Mouse (Mus musculus): ENCODE measurements around the gene Pank3. TPM values are rescaled to one million over a fixed set of nuclear protein-coding genes. Genes with fewer than 3 reads are reported as not detected.
A peak's percentile ranks its signal among the peaks of the same experiment; 100 is the strongest.
"Not testable (repeated sequence)": the region's sequence is repeated elsewhere in the genome, so short reads cannot be mapped to it uniquely, and the experiment has no call there.

The Pank3 gene
- polyA plus RNA-seq, 1 experiment from 2014 or later, result 22.5 TPM

DNA sequence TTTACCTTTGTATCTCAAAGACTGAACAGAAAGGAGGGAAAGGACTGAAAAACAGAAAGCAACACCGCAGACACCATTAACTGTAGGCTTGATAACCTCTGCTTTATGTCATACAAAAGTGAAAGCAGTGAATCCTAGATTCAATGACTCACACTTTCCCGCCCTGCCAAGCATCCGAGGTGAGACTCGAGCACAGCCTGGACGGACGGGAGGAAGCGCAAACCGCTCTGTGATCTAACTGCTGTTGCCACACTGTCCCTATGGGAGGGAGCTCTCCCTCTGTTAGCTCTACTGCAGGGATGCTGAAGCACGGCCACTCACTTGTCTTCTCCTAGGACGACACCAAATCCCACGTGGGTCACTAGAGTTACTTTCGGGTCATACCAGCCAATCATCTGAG is 47.0 kb downstream of the Pank3 start:
- H3K36me3 ChIP-seq, result peaks cover 97% of the 10 kb centered on the region

DNA sequence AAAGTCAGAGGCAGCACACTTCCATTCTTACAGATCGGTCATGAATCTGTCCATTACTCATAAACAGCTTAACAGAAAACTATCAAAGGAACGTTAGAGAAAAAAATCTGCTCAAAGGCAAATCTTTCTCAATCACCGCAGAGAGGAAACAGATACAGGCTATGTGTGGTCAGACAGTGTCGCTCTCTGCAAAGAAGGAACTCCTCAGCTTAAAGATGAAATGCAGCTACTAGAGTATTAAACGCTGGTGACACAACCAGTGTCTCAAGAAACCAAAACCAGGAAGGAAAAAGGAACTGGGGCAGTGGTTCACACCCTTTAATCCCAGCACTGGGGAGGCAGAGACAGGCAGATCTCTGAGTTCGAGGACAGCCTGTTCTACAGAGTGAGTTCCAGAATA is 58.4 kb downstream of the Pank3 start:
- no peak overlapping the region for H3K4me2 ChIP-seq
- ATAC-seq (ENCODE audit: insufficient number of reproducible peaks, insufficient read depth, low FRiP score, low TSS enrichment, low read depth), result no peak
- WGBS, result 93% methylated on average over 6 of the region's 6 CpGs
- H3K4me1 ChIP-seq (replicated peaks), result no peaks in the 10 kb centered on the region
- no peaks in the 10 kb centered on the region for H3K9me3 ChIP-seq
- no peak overlapping the region for H3K9ac ChIP-seq (replicated peaks)
- H3K36me3 ChIP-seq, result peaks cover 94% of the 10 kb centered on the region
- no peak overlapping the region for H3K4me3 ChIP-seq (replicated peaks)
- H3K27me3 ChIP-seq, result no peaks in the 10 kb centered on the region
- H3K27ac ChIP-seq, result no peak overlapping the region

More for the DNA sequence above, 47.0 kb downstream of the Pank3 start:
- WGBS, result 93% methylated on average over 12 of the region's 12 CpGs
- no peak overlapping the region for H3K4me2 ChIP-seq
- ATAC-seq (ENCODE audit: insufficient number of reproducible peaks, insufficient read depth, low FRiP score, low TSS enrichment, low read depth), result no peak
- no peak overlapping the region for H3K9ac ChIP-seq (replicated peaks)
- no peak overlapping the region for H3K4me3 ChIP-seq (replicated peaks)
- H3K27me3 ChIP-seq, result no peaks in the 10 kb centered on the region
- no peaks in the 10 kb centered on the region for H3K9me3 ChIP-seq
- H3K4me1 ChIP-seq (replicated peaks), result no peaks in the 10 kb centered on the region
- H3K27ac ChIP-seq, result no peak overlapping the region

DNA sequence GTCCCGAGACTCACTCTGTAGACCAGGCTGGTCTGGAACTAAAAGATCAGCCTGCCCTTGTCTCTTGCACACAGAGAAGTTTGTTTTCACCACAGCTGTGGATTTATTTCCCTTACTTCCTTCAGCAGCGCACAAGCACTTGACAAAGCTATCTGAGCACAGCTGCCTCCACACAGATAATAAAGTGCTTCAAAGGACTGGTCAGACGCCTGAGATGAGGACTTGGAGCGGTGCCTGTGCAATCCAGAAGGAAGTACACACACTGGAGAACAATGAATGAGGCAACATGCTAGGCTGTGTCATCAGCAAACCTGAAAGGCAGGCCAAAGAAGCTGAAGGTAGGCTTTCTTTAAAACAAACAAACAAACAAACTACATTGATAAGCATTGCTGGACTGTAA is 62.9 kb downstream of the Pank3 start:
- H3K9ac ChIP-seq (replicated peaks), result no peak overlapping the region
- no peak for ATAC-seq (ENCODE audit: insufficient number of reproducible peaks, insufficient read depth, low FRiP score, low TSS enrichment, low read depth)

DNA sequence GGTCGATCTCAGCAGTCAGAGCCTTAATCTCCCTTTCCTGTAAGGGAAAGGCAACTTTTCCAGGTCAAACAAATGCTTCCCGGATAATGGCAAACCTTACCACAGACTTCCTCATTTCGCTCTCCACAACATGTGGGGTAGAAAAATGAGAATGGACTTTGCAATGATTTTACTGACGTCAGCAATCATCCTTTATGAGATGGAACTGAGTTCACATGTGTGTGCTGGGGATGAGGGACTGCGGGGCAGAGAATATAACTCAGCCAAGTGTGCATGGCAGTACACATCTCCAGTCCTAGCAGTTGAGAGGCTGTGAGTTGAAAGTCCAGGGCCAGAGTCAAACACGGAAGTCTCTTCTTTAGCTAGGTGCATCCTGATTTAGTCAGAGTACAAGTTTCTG is 64.0 kb downstream of the Pank3 start:
- 85% methylated on average over 6 of the region's 6 CpGs for WGBS
- Histone ChIP-seq H3K4me3 (replicated peaks) (peak overlapping the region; percentile 96), H3K27me3 (no peaks in the 10 kb centered on the region), H3K36me3 (peaks cover 40% of the 10 kb centered on the region), H3K4me2 (peak overlapping the region; percentile 78), H3K9ac (replicated peaks) (no peak overlapping the region; the same call in 1 of the 2 replicates), H3K27ac (no peak overlapping the region), H3K4me1 (replicated peaks) (peaks cover 11% of the 10 kb centered on the region), H3K9me3 (no peaks in the 10 kb centered on the region)
- ATAC-seq (ENCODE audit: insufficient number of reproducible peaks, insufficient read depth, low FRiP score, low TSS enrichment, low read depth), result no peak

More for the DNA sequence above, 62.9 kb downstream of the Pank3 start:
- H3K36me3 ChIP-seq, result peaks cover 52% of the 10 kb centered on the region
- no peak overlapping the region for H3K27ac ChIP-seq
- no peak overlapping the region for H3K4me3 ChIP-seq (replicated peaks)
- 79% methylated on average over 4 of the region's 4 CpGs for WGBS
- H3K4me2 ChIP-seq, result no peak overlapping the region
- H3K4me1 ChIP-seq (replicated peaks), result peaks cover 9% of the 10 kb centered on the region
- no peaks in the 10 kb centered on the region for H3K9me3 ChIP-seq
- no peaks in the 10 kb centered on the region for H3K27me3 ChIP-seq

DNA sequence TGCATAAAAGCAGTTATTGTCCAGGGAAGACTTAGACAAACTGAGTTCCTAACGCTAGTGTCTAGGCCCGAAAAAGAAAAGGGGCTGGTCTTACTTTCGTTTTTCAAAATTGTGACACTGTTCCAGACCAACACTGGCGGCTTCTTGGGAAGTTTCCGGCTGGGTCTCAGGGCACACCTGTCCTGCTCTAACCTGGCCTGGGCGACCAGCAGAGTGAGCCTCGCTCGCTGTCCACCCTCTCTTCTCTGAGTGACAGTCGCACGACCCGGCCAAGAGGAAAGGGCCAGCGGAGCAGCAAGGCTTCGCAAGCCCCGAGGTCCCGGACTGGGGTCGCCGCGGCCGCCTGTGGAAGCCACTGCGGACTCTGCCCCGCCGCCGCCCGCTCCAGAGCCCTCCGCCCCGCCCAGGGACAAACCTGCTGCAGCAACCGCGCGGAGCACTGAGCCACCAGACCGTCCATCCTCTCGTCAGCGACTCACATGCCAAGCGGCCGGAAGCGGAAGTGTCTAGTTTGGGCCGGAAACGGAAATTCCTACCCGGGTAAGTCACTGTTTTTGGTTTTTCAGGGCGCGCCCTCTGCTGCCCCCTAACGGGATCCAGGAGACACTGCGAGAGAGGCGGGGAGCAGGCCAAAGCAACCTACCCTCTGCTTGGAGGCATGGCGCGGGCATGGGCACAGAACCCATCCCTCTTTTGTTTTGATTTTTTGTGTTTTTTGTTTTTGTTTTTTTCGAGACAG is 64.9 kb downstream of the Pank3 start, which contains the start of gene Rars:
Rars (minus strand) TSS at position 485 of the 739 bp plus-strand sequence.
- Histone ChIP-seq H3K27ac (peak within 1 kb of the TSS; percentile 41), H3K27me3 (no peaks in the 10 kb centered on the region), H3K9ac (replicated peaks) (peak within 1 kb of the TSS; percentile 91), H3K4me3 (replicated peaks) (peak within 1 kb of the TSS; percentile 96), H3K36me3 (peaks cover 31% of the 10 kb centered on the region), H3K4me1 (replicated peaks) (peaks cover 12% of the 10 kb centered on the region), H3K9me3 (no peaks in the 10 kb centered on the region), H3K4me2 (peak within 1 kb of the TSS; percentile 78)
- peak; percentile 63 for ATAC-seq (ENCODE audit: insufficient number of reproducible peaks, insufficient read depth, low FRiP score, low TSS enrichment, low read depth)
- 2% methylated on average over 46 of the region's 46 CpGs for WGBS

DNA sequence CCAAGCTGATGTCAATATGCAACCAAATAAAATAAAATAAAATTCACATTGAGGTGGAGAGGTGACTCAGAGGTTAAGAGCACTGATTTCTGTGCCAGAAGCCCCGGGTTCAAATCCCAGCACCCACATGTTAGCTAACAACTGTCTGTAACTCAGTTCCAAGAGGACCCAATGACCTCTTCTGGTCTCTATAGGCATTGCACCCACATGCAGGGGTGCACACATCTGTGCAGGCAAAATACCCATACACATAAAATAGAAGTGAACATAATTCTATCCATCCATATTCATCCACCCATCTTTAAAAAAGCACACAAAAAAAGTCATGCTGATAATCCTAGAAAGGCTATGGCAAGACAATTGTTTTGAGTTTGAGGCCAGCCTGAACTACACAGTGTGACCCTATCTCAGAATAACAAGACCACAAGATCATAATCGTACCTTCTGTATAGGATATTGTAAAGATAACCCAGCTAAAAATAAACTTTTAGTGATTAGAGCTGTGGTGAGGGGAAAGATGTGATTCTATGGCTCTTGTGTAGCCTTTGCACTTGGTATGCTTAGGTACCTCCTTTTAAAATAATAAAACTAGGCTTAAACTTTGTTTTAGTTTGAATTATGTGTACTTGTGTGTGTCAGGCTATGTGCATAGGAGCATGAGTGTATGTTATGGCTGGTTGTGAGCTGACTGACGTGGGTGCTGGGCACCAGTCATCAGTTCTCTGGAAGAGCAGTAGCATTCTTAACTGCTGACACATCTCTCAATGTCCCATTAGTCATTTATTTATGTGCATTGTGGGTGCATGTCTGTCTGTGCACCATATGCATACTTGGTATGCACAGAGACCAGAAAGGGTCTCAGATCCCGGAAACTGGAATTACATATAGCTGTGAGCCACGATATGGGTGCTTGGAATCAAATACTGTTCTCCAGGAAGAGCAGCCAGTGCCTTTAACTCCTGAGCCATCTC is 68.2 kb downstream of the Pank3 start:
- 79% methylated on average over 5 of the region's 5 CpGs for WGBS
- H3K4me2 ChIP-seq, result peak overlapping the region; percentile 59
- H3K4me1 ChIP-seq (replicated peaks), result peaks cover 12% of the 10 kb centered on the region
- H3K36me3 ChIP-seq, result peaks cover 2% of the 10 kb centered on the region; the same call in 1 of the 2 replicates
- H3K27me3 ChIP-seq, result no peaks in the 10 kb centered on the region
- no peaks in the 10 kb centered on the region for H3K9me3 ChIP-seq
- no peak for ATAC-seq (ENCODE audit: insufficient number of reproducible peaks, insufficient read depth, low FRiP score, low TSS enrichment, low read depth)
- no peak overlapping the region for H3K4me3 ChIP-seq (replicated peaks)
- no peak overlapping the region for H3K27ac ChIP-seq
- no peak overlapping the region for H3K9ac ChIP-seq (replicated peaks)

DNA sequence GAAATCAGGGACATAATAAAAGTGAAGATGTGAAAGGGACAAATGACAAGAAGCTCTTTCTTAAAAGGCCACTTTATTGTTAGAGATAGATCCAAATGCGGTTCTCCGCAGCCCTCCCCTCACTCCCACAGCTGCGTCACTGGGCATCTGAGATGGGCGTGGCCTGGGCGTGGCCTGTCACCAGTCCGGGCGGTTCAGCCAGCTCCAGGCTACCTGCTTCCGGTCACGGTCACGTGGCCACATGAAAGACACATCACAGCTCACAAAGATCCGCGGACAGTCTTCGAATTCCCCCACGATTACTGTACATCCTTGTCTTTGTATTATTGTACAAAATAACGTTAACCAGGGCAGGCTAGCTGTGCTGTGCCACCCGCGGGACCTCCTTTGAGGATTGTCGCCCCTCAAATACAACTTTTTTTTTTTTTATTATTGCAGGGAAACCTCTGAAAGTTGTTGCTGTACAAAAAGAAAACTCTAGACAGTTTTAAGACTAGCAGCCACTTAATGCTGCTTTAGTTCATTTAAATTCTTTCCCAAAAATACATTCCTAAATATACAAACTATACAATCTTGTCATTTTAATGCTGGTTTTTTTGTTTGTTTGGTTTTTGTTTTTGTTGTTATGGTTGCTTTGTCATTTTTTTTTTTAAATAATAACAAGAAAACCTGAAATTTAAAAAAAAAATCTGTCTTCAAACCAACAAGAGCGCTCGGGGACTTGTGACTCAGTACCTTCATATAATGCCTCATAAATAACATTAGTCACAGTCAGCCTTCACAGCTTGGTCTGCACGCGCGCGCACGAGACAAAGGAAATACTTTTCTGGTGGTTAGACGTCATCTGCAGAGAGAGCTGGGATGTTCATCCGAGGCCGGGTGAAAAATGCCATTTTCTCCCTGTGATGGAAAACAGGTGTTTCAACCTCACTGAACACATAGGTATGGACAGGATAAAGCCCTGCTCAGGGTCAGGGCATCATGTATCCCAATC is 69.4 kb downstream of the Pank3 start:
- H3K27ac ChIP-seq, result no peak overlapping the region

DNA sequence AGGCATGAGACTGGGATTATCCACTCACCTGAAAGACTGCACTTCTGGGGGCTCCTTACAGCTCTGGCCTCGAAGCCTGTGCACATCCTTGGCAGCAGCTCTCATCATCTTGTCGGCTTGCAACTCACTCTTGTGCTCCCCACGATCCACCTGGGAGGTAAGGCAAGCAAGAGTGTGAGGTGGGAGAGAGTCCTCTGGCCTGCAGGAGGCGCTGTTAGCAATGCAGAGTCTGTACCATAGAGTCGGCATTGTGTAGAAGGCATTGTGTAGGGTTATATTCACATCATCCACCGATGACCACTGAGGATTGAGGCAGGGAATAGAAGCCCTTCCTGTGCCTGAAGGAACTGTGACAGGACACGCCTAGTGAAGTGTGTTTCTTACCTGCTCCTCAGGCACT is 71.0 kb downstream of the Pank3 start:
- no peak for ATAC-seq (ENCODE audit: insufficient number of reproducible peaks, insufficient read depth, low FRiP score, low TSS enrichment, low read depth)
- no peak overlapping the region for H3K9ac ChIP-seq (replicated peaks)
- no peak overlapping the region for H3K27ac ChIP-seq
- 80% methylated on average over 7 of the region's 7 CpGs for WGBS
- H3K4me1 ChIP-seq (replicated peaks), result 0 out of 2 replicates have a peak, but pooled peaks cover 3% of the 10 kb centered on the region
- H3K4me3 ChIP-seq (replicated peaks), result no peak overlapping the region
- no peak overlapping the region for H3K4me2 ChIP-seq
- no peaks in the 10 kb centered on the region for H3K27me3 ChIP-seq
- H3K9me3 ChIP-seq, result no peaks in the 10 kb centered on the region
- H3K36me3 ChIP-seq, result no peaks in the 10 kb centered on the region

More for the DNA sequence above, 69.4 kb downstream of the Pank3 start:
- Histone ChIP-seq H3K9me3 (no peaks in the 10 kb centered on the region), H3K27me3 (no peaks in the 10 kb centered on the region), H3K4me2 (peak overlapping the region; percentile 59), H3K4me1 (replicated peaks) (peaks cover 4% of the 10 kb centered on the region), H3K9ac (replicated peaks) (0 out of 2 replicates have a peak overlapping the region, but pooled peaks have one; percentile 34), H3K36me3 (no peaks in the 10 kb centered on the region), H3K4me3 (replicated peaks) (peak overlapping the region; percentile 35)
- peak; percentile 82 for ATAC-seq (ENCODE audit: insufficient number of reproducible peaks, insufficient read depth, low FRiP score, low TSS enrichment, low read depth)
- WGBS, result 20% methylated on average over 28 of the region's 28 CpGs

DNA sequence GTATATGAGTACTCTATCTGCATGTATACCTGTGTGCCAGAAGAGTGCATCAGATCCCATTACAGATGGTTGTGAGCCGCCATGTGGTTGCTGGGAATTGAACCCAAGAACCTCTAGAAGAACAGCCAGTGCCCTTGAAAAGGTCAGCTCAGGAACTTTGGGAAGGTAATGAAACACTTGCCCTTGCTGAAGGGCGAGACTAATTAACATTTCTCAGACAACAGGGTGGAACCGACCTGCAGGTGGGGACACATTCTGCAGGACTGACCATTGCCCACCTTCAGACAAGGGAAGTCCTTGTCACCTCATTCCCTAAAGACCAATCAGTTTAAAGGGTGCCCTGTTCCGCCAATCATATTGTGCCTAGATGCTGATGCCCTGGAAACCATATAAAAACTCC is 71.5 kb downstream of the Pank3 start:
- not testable (repeated sequence) for H3K4me1 ChIP-seq (replicated peaks); H3K9me3 ChIP-seq; H3K36me3 ChIP-seq; H3K9ac ChIP-seq (replicated peaks); H3K4me3 ChIP-seq (replicated peaks); ATAC-seq (ENCODE audit: insufficient number of reproducible peaks, insufficient read depth, low FRiP score, low TSS enrichment, low read depth); H3K27me3 ChIP-seq; H3K4me2 ChIP-seq; H3K27ac ChIP-seq
- 85% methylated on average over 4 of the region's 4 CpGs for WGBS

Measured in limb, embryonic 12.5 days (tissue).